Mouse (Mus musculus): ENCODE data around the gene Pde4d. TPM values are rescaled to one million over a fixed set of nuclear protein-coding genes. Genes with fewer than 3 reads are reported as not detected.

The Pde4d gene
- polyA plus RNA-seq, 1 experiment from 2014 or later = 27.9 TPM

DNA sequence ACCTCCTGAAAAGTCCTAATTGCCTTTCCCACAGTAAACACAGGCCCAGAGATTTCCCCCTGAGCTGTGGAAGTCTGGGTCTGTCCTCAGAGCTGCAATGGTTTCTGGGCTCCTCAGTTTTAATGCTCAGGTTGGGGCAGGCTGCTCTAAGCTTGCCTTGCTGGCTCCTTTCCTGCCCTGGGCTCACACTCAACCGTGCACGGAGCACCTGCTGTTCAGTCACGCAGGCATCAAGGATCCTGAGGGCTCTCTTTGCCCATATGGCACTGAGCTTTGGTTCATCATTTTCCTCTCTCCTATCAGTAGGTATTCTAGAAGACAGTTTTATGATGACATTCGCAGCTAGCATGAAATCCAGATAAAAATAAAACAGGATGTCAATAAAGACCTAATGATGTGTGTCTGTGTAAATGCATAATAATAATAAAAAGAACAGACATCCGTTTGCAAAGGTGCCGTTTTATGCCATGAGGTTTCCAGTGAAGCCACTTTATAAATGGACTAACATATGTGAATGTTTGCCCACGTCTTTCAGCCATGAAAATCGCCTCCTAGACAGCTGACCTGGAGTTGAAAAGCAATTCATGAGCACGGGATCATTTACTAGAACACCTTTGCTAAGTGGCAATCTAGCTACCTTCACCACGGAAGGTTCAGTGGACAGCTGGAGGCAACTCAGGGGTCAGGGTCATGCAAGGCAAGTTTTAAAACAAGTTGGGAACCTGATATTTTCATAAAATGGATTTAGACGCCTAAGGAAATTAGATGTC is 726.3 kb downstream of the Pde4d start:
- Histone ChIP-seq H3K4me2 (ENCODE audit: low read depth, low read length) (no peak overlapping the region), H3K4me1 (ENCODE audit: control insufficient read depth, insufficient read depth, low read length) (no peaks in the 10 kb centered on the region), H3K9ac (ENCODE audit: low read length) (no peak overlapping the region), H3K27me3 (ENCODE audit: control insufficient read depth, insufficient read depth, low read length) (no peaks in the 10 kb centered on the region), H3K4me3 (ENCODE audit: low read length) (no peak overlapping the region), H3K27ac (ENCODE audit: low read length) (no peak overlapping the region), H3K9me3 (replicated peaks; ENCODE audit: control insufficient read depth, low read length) (no peaks in the 10 kb centered on the region), H3K36me3 (ENCODE audit: control insufficient read depth, insufficient read depth) (no peaks in the 10 kb centered on the region)
- no peak for ATAC-seq (replicated peaks; ENCODE audit: extremely low read depth, insufficient read depth, low FRiP score)
- 75% methylated on average over 11 of the region's 11 CpGs for WGBS

DNA sequence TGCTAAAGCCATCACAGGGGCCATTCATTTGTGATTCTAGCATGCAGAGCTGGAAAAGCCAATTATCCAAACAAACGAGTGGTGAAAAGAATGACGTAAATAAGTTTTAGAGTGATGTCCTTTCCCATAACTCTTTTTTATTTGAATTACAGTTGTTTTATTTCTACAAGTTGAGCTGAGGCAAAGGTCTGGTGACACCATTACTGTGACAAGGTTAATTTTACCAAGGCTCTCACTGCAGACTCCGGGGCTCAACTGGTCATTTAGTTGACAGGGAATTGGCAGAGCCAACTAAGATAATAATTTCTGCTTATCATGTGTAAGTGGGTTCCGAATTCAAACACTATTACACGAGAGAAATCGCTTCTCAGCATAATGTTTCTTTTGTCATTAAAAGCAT is 731.6 kb downstream of the Pde4d start:
- Histone ChIP-seq H3K27me3 (ENCODE audit: control insufficient read depth, insufficient read depth, low read length) (no peaks in the 10 kb centered on the region), H3K27ac (ENCODE audit: low read length) (no peak overlapping the region), H3K4me2 (ENCODE audit: low read depth, low read length) (no peak overlapping the region), H3K4me3 (ENCODE audit: low read length) (no peak overlapping the region), H3K9ac (ENCODE audit: low read length) (no peak overlapping the region), H3K9me3 (replicated peaks; ENCODE audit: control insufficient read depth, low read length) (no peaks in the 10 kb centered on the region), H3K4me1 (ENCODE audit: control insufficient read depth, insufficient read depth, low read length) (no peaks in the 10 kb centered on the region; the same call in 1 of the 2 replicates), H3K36me3 (ENCODE audit: control insufficient read depth, insufficient read depth) (no peaks in the 10 kb centered on the region)
- WGBS = 69% methylated on average over 6 of the region's 6 CpGs
- ATAC-seq (replicated peaks; ENCODE audit: extremely low read depth, insufficient read depth, low FRiP score) = no peak

DNA sequence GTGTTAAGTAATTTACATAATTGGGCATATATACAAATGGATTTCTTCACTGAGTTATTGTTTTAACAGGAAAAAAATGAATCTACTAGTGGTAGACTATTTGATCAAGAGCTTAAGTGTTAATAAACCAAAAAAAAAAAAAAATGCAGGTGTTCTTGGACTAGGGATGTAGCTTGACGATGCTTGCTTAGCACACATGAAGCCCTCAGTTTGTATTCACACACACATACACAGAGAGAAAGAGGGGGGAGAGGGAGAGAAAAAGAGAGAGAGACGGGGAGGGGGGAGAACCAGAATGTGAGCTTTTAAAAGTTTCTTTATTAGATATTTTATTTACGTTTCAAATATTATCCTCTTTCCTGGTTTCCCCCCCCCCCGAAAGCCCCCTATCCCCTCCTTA is 740.9 kb downstream of the Pde4d start:
- H3K27ac ChIP-seq (ENCODE audit: low read length) = no peak overlapping the region
- H3K36me3 ChIP-seq (ENCODE audit: control insufficient read depth, insufficient read depth) = no peaks in the 10 kb centered on the region
- WGBS = 75% methylated on average over 4 of the region's 4 CpGs
- no peaks in the 10 kb centered on the region for H3K4me1 ChIP-seq (ENCODE audit: control insufficient read depth, insufficient read depth, low read length)
- no peak overlapping the region for H3K9ac ChIP-seq (ENCODE audit: low read length)
- H3K4me3 ChIP-seq (ENCODE audit: low read length) = no peak overlapping the region
- ATAC-seq (replicated peaks; ENCODE audit: extremely low read depth, insufficient read depth, low FRiP score) = no peak
- H3K27me3 ChIP-seq (ENCODE audit: control insufficient read depth, insufficient read depth, low read length) = no peaks in the 10 kb centered on the region
- no peak overlapping the region for H3K4me2 ChIP-seq (ENCODE audit: low read depth, low read length)
- no peaks in the 10 kb centered on the region for H3K9me3 ChIP-seq (replicated peaks; ENCODE audit: control insufficient read depth, low read length)

DNA sequence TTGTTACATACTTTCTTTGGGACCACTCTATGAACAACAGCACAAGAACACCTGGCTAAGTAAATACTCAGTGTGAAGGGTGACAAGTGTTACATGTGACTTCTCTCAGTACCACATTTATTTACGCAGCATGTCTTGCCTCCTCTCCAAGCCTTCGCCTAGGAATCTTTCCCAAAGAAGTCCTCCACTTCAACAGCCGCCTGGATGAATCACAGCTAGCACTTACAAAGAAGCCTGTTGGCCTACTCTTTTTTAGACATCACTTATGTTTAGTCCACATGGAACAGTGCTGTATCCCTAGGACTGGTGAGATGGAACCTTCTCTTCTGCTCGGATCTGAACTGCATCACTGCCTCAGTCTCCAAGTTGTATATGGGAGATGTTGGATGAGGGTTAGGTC is 741.4 kb downstream of the Pde4d start:
- Histone ChIP-seq H3K4me1 (ENCODE audit: control insufficient read depth, insufficient read depth, low read length) (no peaks in the 10 kb centered on the region), H3K27ac (ENCODE audit: low read length) (no peak overlapping the region), H3K4me3 (ENCODE audit: low read length) (no peak overlapping the region), H3K4me2 (ENCODE audit: low read depth, low read length) (no peak overlapping the region), H3K36me3 (ENCODE audit: control insufficient read depth, insufficient read depth) (no peaks in the 10 kb centered on the region), H3K9ac (ENCODE audit: low read length) (no peak overlapping the region), H3K9me3 (replicated peaks; ENCODE audit: control insufficient read depth, low read length) (no peaks in the 10 kb centered on the region), H3K27me3 (ENCODE audit: control insufficient read depth, insufficient read depth, low read length) (no peaks in the 10 kb centered on the region)
- ATAC-seq (replicated peaks; ENCODE audit: extremely low read depth, insufficient read depth, low FRiP score) = no peak
- WGBS = 73% methylated on average over 4 of the region's 4 CpGs

DNA sequence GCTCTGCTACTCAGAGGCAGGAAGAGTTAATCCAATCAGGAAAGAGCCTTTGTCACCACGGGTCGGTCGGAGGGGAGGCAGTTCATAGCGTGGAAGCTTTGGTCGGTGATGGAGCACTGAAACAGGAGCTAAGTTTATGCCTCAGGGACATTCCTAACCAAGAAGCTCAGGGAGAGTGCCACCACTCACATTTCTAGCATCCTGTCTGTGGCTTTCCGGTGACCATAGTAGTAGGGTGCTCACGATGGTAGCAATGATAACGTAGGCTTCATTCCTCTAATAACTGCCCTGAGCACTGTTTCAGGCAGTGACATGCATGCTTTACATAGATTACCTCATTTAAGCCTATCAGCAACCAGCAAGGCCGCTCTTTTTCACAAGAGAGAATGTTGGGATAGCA is 755.8 kb downstream of the Pde4d start:
- Histone ChIP-seq H3K36me3 (ENCODE audit: control insufficient read depth, insufficient read depth) (no peaks in the 10 kb centered on the region), H3K9ac (ENCODE audit: low read length) (no peak overlapping the region), H3K4me2 (ENCODE audit: low read depth, low read length) (no peak overlapping the region), H3K9me3 (replicated peaks; ENCODE audit: control insufficient read depth, low read length) (no peaks in the 10 kb centered on the region), H3K27ac (ENCODE audit: low read length) (no peak overlapping the region), H3K27me3 (ENCODE audit: control insufficient read depth, insufficient read depth, low read length) (no peaks in the 10 kb centered on the region), H3K4me1 (ENCODE audit: control insufficient read depth, insufficient read depth, low read length) (no peaks in the 10 kb centered on the region), H3K4me3 (ENCODE audit: low read length) (no peak overlapping the region)
- WGBS = 25% methylated on average over 9 of the region's 9 CpGs
- ATAC-seq (replicated peaks; ENCODE audit: extremely low read depth, insufficient read depth, low FRiP score) = no peak

DNA sequence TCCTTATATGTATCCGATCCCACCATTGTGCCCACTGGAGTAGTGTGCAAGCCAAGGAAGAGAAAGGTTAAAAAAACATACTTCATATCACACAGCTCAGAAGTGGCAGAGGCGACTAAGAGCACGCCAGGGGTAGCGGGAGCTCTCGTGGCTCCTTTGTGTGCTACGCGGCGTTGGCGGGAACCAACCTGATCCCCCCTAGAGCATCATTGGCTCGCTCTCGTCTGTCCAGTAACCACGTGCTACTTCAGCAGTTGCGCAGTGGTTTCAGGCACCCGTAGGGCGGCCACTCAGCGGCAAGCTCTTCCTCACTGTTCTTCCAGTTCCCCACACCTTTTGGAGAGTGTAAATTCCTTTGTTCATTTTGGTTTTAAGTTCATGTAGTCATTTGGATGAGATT is 758.9 kb downstream of the Pde4d start:
- ATAC-seq (replicated peaks; ENCODE audit: extremely low read depth, insufficient read depth, low FRiP score) = no peak
- Histone ChIP-seq H3K27ac (ENCODE audit: low read length) (no peak overlapping the region), H3K27me3 (ENCODE audit: control insufficient read depth, insufficient read depth, low read length) (no peaks in the 10 kb centered on the region), H3K36me3 (ENCODE audit: control insufficient read depth, insufficient read depth) (no peaks in the 10 kb centered on the region), H3K4me3 (ENCODE audit: low read length) (no peak overlapping the region), H3K4me1 (ENCODE audit: control insufficient read depth, insufficient read depth, low read length) (peaks cover 2% of the 10 kb centered on the region; the same call in 1 of the 2 replicates), H3K9ac (ENCODE audit: low read length) (no peak overlapping the region), H3K4me2 (ENCODE audit: low read depth, low read length) (no peak overlapping the region), H3K9me3 (replicated peaks; ENCODE audit: control insufficient read depth, low read length) (no peaks in the 10 kb centered on the region)
- WGBS = 92% methylated on average over 16 of the region's 16 CpGs

DNA sequence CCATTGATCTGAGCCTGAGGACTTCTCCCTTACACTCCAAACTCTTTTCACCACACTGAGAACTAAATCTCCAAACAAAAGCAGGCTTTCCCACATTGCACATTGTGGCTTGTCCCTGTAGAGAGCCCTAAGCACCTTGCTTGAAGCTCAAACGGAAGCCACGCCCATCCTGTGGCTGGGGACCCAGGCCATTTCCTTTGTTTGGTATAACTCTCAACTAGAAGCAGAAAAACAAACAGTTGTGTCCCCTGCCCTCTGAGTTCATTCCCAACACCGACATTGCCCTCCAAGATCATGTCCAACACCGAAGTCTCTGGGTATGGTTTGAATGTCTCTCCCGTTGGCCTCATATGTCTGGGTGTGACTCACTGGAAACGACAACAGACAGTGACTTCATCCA is 759.7 kb downstream of the Pde4d start:
- Histone ChIP-seq H3K27ac (ENCODE audit: low read length) (no peak overlapping the region), H3K4me2 (ENCODE audit: low read depth, low read length) (no peak overlapping the region), H3K27me3 (ENCODE audit: control insufficient read depth, insufficient read depth, low read length) (no peaks in the 10 kb centered on the region), H3K36me3 (ENCODE audit: control insufficient read depth, insufficient read depth) (no peaks in the 10 kb centered on the region), H3K9me3 (replicated peaks; ENCODE audit: control insufficient read depth, low read length) (no peaks in the 10 kb centered on the region), H3K9ac (ENCODE audit: low read length) (no peak overlapping the region), H3K4me3 (ENCODE audit: low read length) (no peak overlapping the region), H3K4me1 (ENCODE audit: control insufficient read depth, insufficient read depth, low read length) (peaks cover 2% of the 10 kb centered on the region; the same call in 1 of the 2 replicates)
- ATAC-seq (replicated peaks; ENCODE audit: extremely low read depth, insufficient read depth, low FRiP score) = no peak
- 57% methylated on average over 6 of the region's 6 CpGs for WGBS

DNA sequence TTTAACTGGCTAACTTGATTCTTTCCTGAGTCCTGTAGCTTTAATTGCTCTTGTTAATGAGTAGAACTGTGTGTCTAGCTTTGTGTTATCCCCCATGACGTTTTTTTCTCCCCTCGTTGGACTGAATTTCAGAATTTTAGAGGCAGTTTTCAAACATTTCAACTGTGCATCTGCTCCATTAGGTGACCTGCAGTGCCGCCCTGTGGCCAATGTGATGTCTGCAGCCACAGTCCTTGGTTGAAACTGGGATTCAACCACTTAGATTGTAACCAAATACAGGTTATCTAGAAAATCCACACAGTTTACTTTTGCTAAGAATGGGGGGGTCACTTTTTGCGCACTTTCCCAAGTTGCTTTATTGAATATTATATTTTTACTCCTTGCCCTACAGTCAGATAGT is 760.7 kb downstream of the Pde4d start:
- H3K4me2 ChIP-seq (ENCODE audit: low read depth, low read length) = no peak overlapping the region
- 2% methylated on average over 4 of the region's 4 CpGs for WGBS
- H3K27ac ChIP-seq (ENCODE audit: low read length) = no peak overlapping the region
- ATAC-seq (replicated peaks; ENCODE audit: extremely low read depth, insufficient read depth, low FRiP score) = no peak
- H3K9me3 ChIP-seq (replicated peaks; ENCODE audit: control insufficient read depth, low read length) = no peaks in the 10 kb centered on the region
- H3K4me1 ChIP-seq (ENCODE audit: control insufficient read depth, insufficient read depth, low read length) = peaks cover 2% of the 10 kb centered on the region; the same call in 1 of the 2 replicates
- H3K9ac ChIP-seq (ENCODE audit: low read length) = no peak overlapping the region
- no peaks in the 10 kb centered on the region for H3K27me3 ChIP-seq (ENCODE audit: control insufficient read depth, insufficient read depth, low read length)
- no peak overlapping the region for H3K4me3 ChIP-seq (ENCODE audit: low read length)
- no peaks in the 10 kb centered on the region for H3K36me3 ChIP-seq (ENCODE audit: control insufficient read depth, insufficient read depth)

DNA sequence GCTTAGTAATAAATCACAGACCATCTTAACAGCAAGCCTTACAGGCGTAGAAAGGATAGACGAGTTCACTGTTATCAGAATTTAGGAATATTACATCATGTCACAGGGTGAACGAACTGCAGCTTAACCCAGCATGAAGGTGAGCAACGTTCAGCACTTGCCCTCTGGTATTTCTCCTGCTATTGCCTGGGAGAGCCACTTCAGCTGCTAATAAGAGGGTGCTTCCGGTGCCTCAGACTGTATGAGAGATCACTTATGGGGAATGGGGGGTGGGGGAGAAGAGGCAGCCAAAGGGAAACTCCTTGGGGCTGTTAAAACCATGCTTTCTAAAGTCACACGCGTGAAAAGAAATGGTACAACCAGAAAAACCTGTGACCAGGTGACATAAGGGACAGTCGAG is 761.7 kb downstream of the Pde4d start:
- no peaks in the 10 kb centered on the region for H3K9me3 ChIP-seq (replicated peaks; ENCODE audit: control insufficient read depth, low read length)
- 44% methylated on average over 8 of the region's 8 CpGs for WGBS
- no peaks in the 10 kb centered on the region for H3K27me3 ChIP-seq (ENCODE audit: control insufficient read depth, insufficient read depth, low read length)
- H3K4me2 ChIP-seq (ENCODE audit: low read depth, low read length) = peak overlapping the region; percentile 71
- no peak overlapping the region for H3K27ac ChIP-seq (ENCODE audit: low read length)
- no peak for ATAC-seq (replicated peaks; ENCODE audit: extremely low read depth, insufficient read depth, low FRiP score)
- peaks cover 2% of the 10 kb centered on the region; the same call in 1 of the 2 replicates for H3K4me1 ChIP-seq (ENCODE audit: control insufficient read depth, insufficient read depth, low read length)
- peak overlapping the region; percentile 60; the same call in 1 of the 2 replicates for H3K9ac ChIP-seq (ENCODE audit: low read length)
- peak overlapping the region; percentile 55 for H3K4me3 ChIP-seq (ENCODE audit: low read length)
- H3K36me3 ChIP-seq (ENCODE audit: control insufficient read depth, insufficient read depth) = no peaks in the 10 kb centered on the region
